Mouse (Mus musculus) liver, embryonic 14.5 days (tissue): ENCODE data around the gene Ppm1l.

ENCODE experiments used
- CTCF ChIP-seq: IDR thresholded peaks from 2 replicates; pipeline ENCODE4 v1.5.1; 2016; ENCODE audit warnings: antibody characterized with exemption, low read depth, control low read depth
- EP300 ChIP-seq: IDR thresholded peaks from 2 replicates; pipeline ENCODE4 v1.6.1; 2016; ENCODE audit warnings: antibody characterized with exemption, low read depth

DNA sequence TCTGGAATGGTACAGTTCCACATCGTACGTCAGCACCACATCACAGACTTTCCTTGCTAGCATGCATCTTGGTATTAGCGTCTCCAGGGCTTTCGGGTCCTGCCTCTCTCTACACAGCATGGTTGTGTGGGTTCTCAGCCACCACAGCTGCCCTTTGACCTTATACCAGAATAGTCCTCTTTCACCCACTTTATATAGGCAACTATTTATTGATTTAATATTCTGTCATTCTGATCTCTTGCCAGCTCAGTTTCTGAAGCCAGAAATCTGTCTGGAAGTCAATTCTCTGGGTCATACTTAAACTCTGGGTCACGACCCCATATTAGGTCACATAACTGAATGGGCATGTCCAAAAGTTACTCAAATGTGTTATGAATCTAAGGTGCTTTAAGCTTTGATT lies 86.5 kb downstream of the Ppm1l start:
- TF ChIP-seq CTCF = no peak
- TF ChIP-seq EP300 = no peak
